Mouse (Mus musculus): Measurements from ENCODE around the gene Snapin. TPM values are rescaled to one million over a fixed set of nuclear protein-coding genes. Genes with fewer than 3 reads are reported as not detected.

Gene Snapin
- polyA plus RNA-seq, 1 experiment from 2014 or later = 76.8 TPM

DNA sequence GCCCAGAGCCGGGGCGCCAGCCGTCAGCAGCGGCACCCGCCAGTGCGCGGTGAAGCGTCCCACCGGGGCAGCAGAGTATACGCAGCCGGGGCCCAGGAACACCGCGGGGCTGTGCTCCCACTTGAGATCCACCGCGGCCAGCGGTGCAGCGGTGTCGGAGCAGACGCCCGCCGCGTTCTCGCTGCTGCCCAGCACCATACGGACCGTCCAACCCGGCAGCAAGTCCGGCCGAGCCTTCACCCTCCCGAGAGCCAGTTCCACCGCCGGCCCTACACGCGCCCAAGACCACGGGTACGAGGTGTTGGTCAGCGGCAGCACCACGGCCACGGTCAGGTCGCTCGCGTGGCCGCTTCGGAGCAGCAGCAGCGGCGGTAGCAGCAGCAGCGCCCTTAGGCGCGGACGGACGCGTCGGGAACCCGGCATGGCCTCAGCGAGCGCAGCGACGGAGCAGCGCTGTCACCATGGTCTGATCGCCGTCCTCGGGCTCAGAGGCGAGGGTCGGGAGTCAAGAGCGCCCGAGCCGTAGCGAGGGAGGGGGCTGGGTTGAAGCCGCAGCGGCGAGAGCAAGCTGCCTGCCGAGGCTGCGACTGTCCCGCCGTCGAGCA is 25.6 kb downstream of the Snapin start:
- no peak overlapping the region for H3K27ac ChIP-seq (ENCODE audit: low read length)
- H3K4me3 ChIP-seq (replicated peaks; ENCODE audit: low read length) = peak overlapping the region; percentile 50
- ATAC-seq = peak; percentile 30
- H3K4me1 ChIP-seq (replicated peaks; ENCODE audit: control insufficient read depth, insufficient read depth, low read length) = peaks cover 18% of the 10 kb centered on the region
- no peaks in the 10 kb centered on the region for H3K36me3 ChIP-seq (ENCODE audit: control insufficient read depth, insufficient read depth)
- peak overlapping the region; percentile 99 for H3K4me2 ChIP-seq (ENCODE audit: low read length)
- peaks cover 39% of the 10 kb centered on the region for H3K27me3 ChIP-seq (replicated peaks; ENCODE audit: control insufficient read depth, insufficient read depth, low read length)
- WGBS = under 1% methylated on average over 75 of the region's 75 CpGs
- no peaks in the 10 kb centered on the region for H3K9me3 ChIP-seq (ENCODE audit: control insufficient read depth, low read length)
- H3K9ac ChIP-seq (replicated peaks; ENCODE audit: low read depth, low read length) = peak overlapping the region; percentile 44

GRCm38 (mm10) chr3:90464552-90465080 is 26.2 kb downstream of the Snapin start:
- Histone ChIP-seq H3K9ac (replicated peaks; ENCODE audit: low read depth, low read length) (no peak overlapping the region; the same call in 1 of the 2 replicates), H3K4me1 (replicated peaks; ENCODE audit: control insufficient read depth, insufficient read depth, low read length) (peaks cover 18% of the 10 kb centered on the region), H3K27ac (ENCODE audit: low read length) (no peak overlapping the region), H3K9me3 (ENCODE audit: control insufficient read depth, low read length) (no peaks in the 10 kb centered on the region), H3K27me3 (replicated peaks; ENCODE audit: control insufficient read depth, insufficient read depth, low read length) (peaks cover 39% of the 10 kb centered on the region), H3K4me2 (ENCODE audit: low read length) (peak overlapping the region; percentile 99), H3K4me3 (replicated peaks; ENCODE audit: low read length) (peak overlapping the region; percentile 50), H3K36me3 (ENCODE audit: control insufficient read depth, insufficient read depth) (no peaks in the 10 kb centered on the region)
- no peak; the same call in 1 of the 2 replicates for ATAC-seq
- 13% methylated on average over 37 of the region's 37 CpGs for WGBS

GRCm38 (mm10) chr3:90462579-90462978 is 28.3 kb downstream of the Snapin start:
- no peak overlapping the region for H3K27ac ChIP-seq (ENCODE audit: low read length)

DNA sequence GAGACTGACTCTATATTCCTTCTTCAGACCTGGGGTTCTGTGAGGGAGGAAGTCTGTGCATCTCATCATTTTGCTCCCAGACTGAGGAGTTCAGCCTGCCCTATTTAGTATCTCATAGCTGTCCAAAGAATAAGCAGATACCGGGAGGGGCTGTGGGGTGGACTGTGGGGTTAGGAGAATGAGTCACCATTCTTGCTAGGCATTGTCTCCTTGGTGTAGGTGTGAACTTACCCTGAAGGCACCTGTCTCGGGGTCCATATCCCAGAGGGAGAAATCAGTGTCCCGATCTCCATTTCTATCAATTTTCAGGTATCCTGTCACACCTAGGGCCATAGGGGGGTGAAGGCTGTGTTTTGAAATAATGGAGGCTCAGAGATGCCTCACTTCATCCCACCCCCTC is 28.9 kb downstream of the Snapin start:
- no peak overlapping the region for H3K4me3 ChIP-seq (replicated peaks; ENCODE audit: low read length)
- H3K4me2 ChIP-seq (ENCODE audit: low read length) = no peak overlapping the region
- no peak overlapping the region for H3K27ac ChIP-seq (ENCODE audit: low read length)
- no peak for ATAC-seq
- WGBS = 87% methylated on average over 3 of the region's 3 CpGs
- H3K9me3 ChIP-seq (ENCODE audit: control insufficient read depth, low read length) = no peaks in the 10 kb centered on the region
- no peaks in the 10 kb centered on the region for H3K36me3 ChIP-seq (ENCODE audit: control insufficient read depth, insufficient read depth)
- peaks cover 36% of the 10 kb centered on the region for H3K27me3 ChIP-seq (replicated peaks; ENCODE audit: control insufficient read depth, insufficient read depth, low read length)
- peaks cover 18% of the 10 kb centered on the region for H3K4me1 ChIP-seq (replicated peaks; ENCODE audit: control insufficient read depth, insufficient read depth, low read length)
- H3K9ac ChIP-seq (replicated peaks; ENCODE audit: low read depth, low read length) = no peak overlapping the region

More at GRCm38 (mm10) chr3:90462579-90462978, 28.3 kb downstream of the Snapin start:
- H3K27me3 ChIP-seq (replicated peaks; ENCODE audit: control insufficient read depth, insufficient read depth, low read length) = peaks cover 36% of the 10 kb centered on the region
- no peaks in the 10 kb centered on the region for H3K9me3 ChIP-seq (ENCODE audit: control insufficient read depth, low read length)
- H3K4me3 ChIP-seq (replicated peaks; ENCODE audit: low read length) = no peak overlapping the region
- WGBS = 27% methylated on average over 7 of the region's 7 CpGs
- no peaks in the 10 kb centered on the region for H3K36me3 ChIP-seq (ENCODE audit: control insufficient read depth, insufficient read depth)
- no peak overlapping the region for H3K9ac ChIP-seq (replicated peaks; ENCODE audit: low read depth, low read length)
- ATAC-seq = no peak
- H3K4me2 ChIP-seq (ENCODE audit: low read length) = no peak overlapping the region
- H3K4me1 ChIP-seq (replicated peaks; ENCODE audit: control insufficient read depth, insufficient read depth, low read length) = peaks cover 18% of the 10 kb centered on the region

GRCm38 (mm10) chr3:90460315-90460714 is 30.5 kb downstream of the Snapin start:
- H3K9me3 ChIP-seq (ENCODE audit: control insufficient read depth, low read length) = no peaks in the 10 kb centered on the region
- peaks cover 29% of the 10 kb centered on the region for H3K27me3 ChIP-seq (replicated peaks; ENCODE audit: control insufficient read depth, insufficient read depth, low read length)
- H3K4me1 ChIP-seq (replicated peaks; ENCODE audit: control insufficient read depth, insufficient read depth, low read length) = peaks cover 7% of the 10 kb centered on the region
- no peak overlapping the region for H3K4me3 ChIP-seq (replicated peaks; ENCODE audit: low read length)
- no peak overlapping the region for H3K27ac ChIP-seq (ENCODE audit: low read length)
- H3K9ac ChIP-seq (replicated peaks; ENCODE audit: low read depth, low read length) = no peak overlapping the region
- no peak overlapping the region for H3K4me2 ChIP-seq (ENCODE audit: low read length)
- H3K36me3 ChIP-seq (ENCODE audit: control insufficient read depth, insufficient read depth) = no peaks in the 10 kb centered on the region
- ATAC-seq = no peak
- WGBS = 81% methylated on average over 5 of the region's 5 CpGs

DNA sequence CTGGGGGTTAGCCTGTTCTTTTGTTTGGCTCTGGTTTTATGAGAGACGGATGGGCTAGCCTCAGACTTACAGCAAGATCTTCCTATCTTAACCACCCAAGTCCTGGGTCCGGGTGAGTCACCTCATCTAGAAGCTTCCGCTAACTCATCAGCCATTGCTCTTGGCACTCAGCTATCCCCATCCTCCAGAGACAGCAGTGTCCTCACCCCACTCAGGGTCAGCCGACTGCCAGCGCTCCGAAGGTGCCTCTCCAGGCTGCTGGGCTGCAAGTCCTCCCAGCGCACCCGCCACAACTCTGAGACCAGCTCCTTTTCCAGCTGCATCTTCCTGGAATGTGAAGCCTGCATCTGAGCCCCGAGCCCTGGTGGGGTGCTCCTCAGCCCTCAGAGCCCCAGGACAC is 31.1 kb downstream of the Snapin start:
- H3K27ac ChIP-seq (ENCODE audit: low read length) = no peak overlapping the region
- H3K4me2 ChIP-seq (ENCODE audit: low read length) = no peak overlapping the region
- H3K4me3 ChIP-seq (replicated peaks; ENCODE audit: low read length) = no peak overlapping the region
- H3K9me3 ChIP-seq (ENCODE audit: control insufficient read depth, low read length) = no peaks in the 10 kb centered on the region
- H3K9ac ChIP-seq (replicated peaks; ENCODE audit: low read depth, low read length) = no peak overlapping the region
- H3K27me3 ChIP-seq (replicated peaks; ENCODE audit: control insufficient read depth, insufficient read depth, low read length) = peaks cover 24% of the 10 kb centered on the region
- H3K4me1 ChIP-seq (replicated peaks; ENCODE audit: control insufficient read depth, insufficient read depth, low read length) = 0 out of 2 replicates have a peak, but pooled peaks cover 1% of the 10 kb centered on the region
- no peak for ATAC-seq
- H3K36me3 ChIP-seq (ENCODE audit: control insufficient read depth, insufficient read depth) = no peaks in the 10 kb centered on the region
- WGBS = 83% methylated on average over 9 of the region's 9 CpGs

- H3K4me2 ChIP-seq (ENCODE audit: low read length) = no peak overlapping the region
- H3K4me3 ChIP-seq (replicated peaks; ENCODE audit: low read length) = no peak overlapping the region
- no peaks in the 10 kb centered on the region for H3K4me1 ChIP-seq (replicated peaks; ENCODE audit: control insufficient read depth, insufficient read depth, low read length)
- H3K9me3 ChIP-seq (ENCODE audit: control insufficient read depth, low read length) = no peaks in the 10 kb centered on the region
- no peaks in the 10 kb centered on the region; the same call in 1 of the 2 replicates for H3K27me3 ChIP-seq (replicated peaks; ENCODE audit: control insufficient read depth, insufficient read depth, low read length)
- no peaks in the 10 kb centered on the region for H3K36me3 ChIP-seq (ENCODE audit: control insufficient read depth, insufficient read depth)
- no peak overlapping the region for H3K27ac ChIP-seq (ENCODE audit: low read length)
- no peak for ATAC-seq
- no peak overlapping the region for H3K9ac ChIP-seq (replicated peaks; ENCODE audit: low read depth, low read length)
- 87% methylated on average over 14 of the region's 14 CpGs for WGBS
These were observed 35.9 kb downstream of the Snapin start for GRCm38 (mm10) chr3:90454931-90455330.

DNA sequence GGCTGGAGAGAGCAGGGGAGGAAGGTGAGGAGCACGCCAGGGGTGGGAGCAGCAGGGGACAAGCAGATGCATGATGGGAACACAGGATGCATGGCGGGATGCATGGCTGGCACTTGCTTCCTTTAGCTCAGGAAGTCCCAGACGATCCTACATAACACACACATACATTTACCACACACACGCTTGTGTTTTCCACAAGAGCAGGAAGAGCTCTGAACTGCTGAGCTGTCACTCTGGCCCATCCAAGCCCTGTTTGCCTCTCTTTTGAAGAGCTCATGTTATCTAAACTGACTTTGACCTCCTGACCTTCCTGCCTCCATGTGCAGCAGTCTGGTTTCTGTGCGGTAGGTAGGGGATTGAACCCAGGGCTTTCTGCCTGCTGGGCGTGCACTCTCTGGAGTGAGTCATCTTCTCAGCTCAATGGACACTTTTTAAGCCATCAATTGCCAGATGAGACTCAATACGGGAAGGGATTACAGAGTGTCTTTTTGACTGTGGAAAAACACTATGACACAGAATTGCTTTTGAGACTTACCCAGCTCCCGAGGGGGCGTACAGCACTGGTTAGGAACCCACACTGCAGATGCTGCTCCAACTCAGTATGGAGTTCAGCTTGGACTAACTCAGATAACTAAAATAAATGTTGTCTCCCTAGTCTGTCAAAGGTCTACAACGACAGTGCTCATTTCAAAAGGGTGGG is 39.3 kb downstream of the Snapin start:
- peaks cover 6% of the 10 kb centered on the region for H3K4me1 ChIP-seq (replicated peaks; ENCODE audit: control insufficient read depth, insufficient read depth, low read length)
- H3K4me3 ChIP-seq (replicated peaks; ENCODE audit: low read length) = no peak overlapping the region
- H3K27ac ChIP-seq (ENCODE audit: low read length) = no peak overlapping the region
- no peak for ATAC-seq
- no peaks in the 10 kb centered on the region for H3K36me3 ChIP-seq (ENCODE audit: control insufficient read depth, insufficient read depth)
- H3K9me3 ChIP-seq (ENCODE audit: control insufficient read depth, low read length) = no peaks in the 10 kb centered on the region
- no peaks in the 10 kb centered on the region; the same call in 1 of the 2 replicates for H3K27me3 ChIP-seq (replicated peaks; ENCODE audit: control insufficient read depth, insufficient read depth, low read length)
- WGBS = 63% methylated on average over 10 of the region's 10 CpGs
- H3K9ac ChIP-seq (replicated peaks; ENCODE audit: low read depth, low read length) = no peak overlapping the region
- H3K4me2 ChIP-seq (ENCODE audit: low read length) = no peak overlapping the region

DNA sequence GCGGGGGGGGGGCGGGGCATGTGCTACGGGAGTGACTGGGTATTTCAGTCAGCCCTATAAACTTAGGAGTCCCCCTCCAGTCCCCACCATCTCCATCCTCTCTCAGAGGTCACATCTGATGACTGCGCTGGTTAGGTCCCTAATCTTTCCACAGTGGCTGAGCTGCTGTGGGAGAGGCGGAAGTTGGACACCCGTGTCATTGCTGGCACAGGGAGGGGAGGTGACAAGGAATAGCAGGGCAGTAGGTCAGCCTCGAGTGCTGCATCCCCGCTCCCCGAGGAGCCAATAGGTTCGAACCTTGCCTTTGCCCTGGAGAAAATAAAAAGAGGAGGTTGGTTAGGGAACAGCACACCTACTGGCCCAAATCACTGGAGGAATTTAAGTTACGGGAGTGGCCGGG is 40.0 kb downstream of the Snapin start:
- H3K9me3 ChIP-seq (ENCODE audit: control insufficient read depth, low read length) = no peaks in the 10 kb centered on the region
- H3K27me3 ChIP-seq (replicated peaks; ENCODE audit: control insufficient read depth, insufficient read depth, low read length) = no peaks in the 10 kb centered on the region; the same call in 1 of the 2 replicates
- 49% methylated on average over 10 of the region's 12 CpGs for WGBS
- H3K9ac ChIP-seq (replicated peaks; ENCODE audit: low read depth, low read length) = no peak overlapping the region
- no peak overlapping the region for H3K27ac ChIP-seq (ENCODE audit: low read length)
- H3K4me2 ChIP-seq (ENCODE audit: low read length) = no peak overlapping the region
- ATAC-seq = no peak
- no peak overlapping the region for H3K4me3 ChIP-seq (replicated peaks; ENCODE audit: low read length)
- no peaks in the 10 kb centered on the region for H3K36me3 ChIP-seq (ENCODE audit: control insufficient read depth, insufficient read depth)
- H3K4me1 ChIP-seq (replicated peaks; ENCODE audit: control insufficient read depth, insufficient read depth, low read length) = peaks cover 10% of the 10 kb centered on the region

Data from forebrain, embryonic 16.5 days (tissue).